Mouse (Mus musculus) midbrain, embryonic 13.5 days (tissue): ENCODE data around the gene Gm17428. TPM values are rescaled to one million over a fixed set of nuclear protein-coding genes. Genes with fewer than 3 reads are reported as not detected.

Experiments
- ATAC-seq: fragments of 200-750 bp; cut with Nextera tagmentation; 2 replicates; pipeline ENCODE4 v1.8.0; 2017; ENCODE audit warnings: mild to moderate bottlenecking, moderate TSS enrichment, moderate library complexity
- H3K27ac ChIP-seq: fragments of 300-500 bp; sonication (generic); 2 replicates; pipeline ENCODE4 v1.5.1; 2015; ENCODE audit warnings: inconsistent platforms, mild to moderate bottlenecking, moderate library complexity
- H3K27me3 ChIP-seq: fragments of 300-500 bp; sonication (generic); 2 replicates; pipeline ENCODE4 v1.6.1; 2015; ENCODE audit warnings: mild to moderate bottlenecking, inconsistent platforms
- H3K36me3 ChIP-seq: fragments of 300-500 bp; sonication (generic); 2 replicates; pipeline ENCODE4 v1.6.1; 2015; ENCODE audit warnings: mild to moderate bottlenecking, inconsistent platforms
- H3K4me1 ChIP-seq: fragments of 300-500 bp; sonication (generic); replicated peaks from 2 replicates; pipeline ENCODE4 v1.6.1; 2015; ENCODE audit warnings: inconsistent platforms
- H3K4me2 ChIP-seq: fragments of 300-500 bp; sonication (generic); replicated peaks from 2 replicates; pipeline ENCODE4 v1.6.1; 2015; ENCODE audit warnings: moderate library complexity, mild to moderate bottlenecking, inconsistent platforms
- H3K4me3 ChIP-seq: fragments of 300-500 bp; sonication (generic); replicated peaks from 2 replicates; pipeline ENCODE4 v1.5.1; 2015; ENCODE audit warnings: mild to moderate bottlenecking, inconsistent platforms
- H3K9ac ChIP-seq: fragments of 300-500 bp; sonication (generic); replicated peaks from 2 replicates; pipeline ENCODE4 v1.6.1; 2015; ENCODE audit warnings: mild to moderate bottlenecking, inconsistent platforms
- H3K9me3 ChIP-seq: fragments of 300-500 bp; sonication (generic); 2 replicates; pipeline ENCODE4 v1.6.1; 2016; ENCODE audit warnings: mild to moderate bottlenecking, inconsistent platforms
- WGBS: fragments of 180-500 bp; shearing (Covaris S2); methylation state at CpG from one replicate; pipeline ENCODE4 v1.1.7; 2015; 5-methylcytosine and 5-hydroxymethylcytosine counted together
- polyA plus RNA-seq: library from polyadenylated mRNA; unstranded; fragments of >200 nt; fragmentation: Nextera tagmentation; extraction: Ambion mirVana; gene quantifications from 2 replicates; pipeline ENCODE4 v1.2.1, GENCODE M21; 2015

Gm17428 gene
- polyA plus RNA-seq, 1 experiment from 2014 or later: not detected

DNA sequence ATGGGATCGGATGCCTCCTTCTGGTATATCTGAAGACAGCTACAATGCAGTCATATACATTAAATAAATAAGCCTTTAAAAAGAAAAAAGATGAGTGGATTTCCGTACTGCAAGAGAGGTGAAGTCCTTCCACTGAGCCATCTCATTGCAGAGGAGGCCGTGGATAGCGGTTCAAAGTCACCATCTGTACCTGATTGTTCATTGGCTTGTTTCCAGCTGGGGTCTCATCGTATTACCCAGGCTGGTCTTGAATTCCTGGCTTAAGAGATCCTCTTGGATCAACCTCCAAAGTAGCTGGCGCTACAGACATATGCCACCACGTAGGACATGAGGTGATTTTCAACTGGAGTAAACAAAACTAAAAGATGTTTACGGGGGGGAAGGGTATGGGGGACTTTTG is 29.2 kb downstream of the Gm17428 start:
- Histone ChIP-seq H3K4me2 (no peak overlapping the region), H3K27ac (no peak overlapping the region), H3K9me3 (peaks cover under 1% of the 10 kb centered on the region; the same call in 1 of the 2 replicates), H3K36me3 (no peaks in the 10 kb centered on the region), H3K27me3 (no peaks in the 10 kb centered on the region), H3K4me3 (no peak overlapping the region), H3K9ac (no peak overlapping the region), H3K4me1 (peaks cover 14% of the 10 kb centered on the region)
- WGBS: 86% methylated on average over 8 of the region's 8 CpGs
- ATAC-seq: no peak

- Histone ChIP-seq H3K4me1 (peaks cover 14% of the 10 kb centered on the region), H3K4me3 (no peak overlapping the region), H3K27me3 (no peaks in the 10 kb centered on the region), H3K9ac (no peak overlapping the region), H3K4me2 (no peak overlapping the region), H3K9me3 (peaks cover 2% of the 10 kb centered on the region; the same call in 1 of the 2 replicates), H3K27ac (no peak overlapping the region), H3K36me3 (no peaks in the 10 kb centered on the region)
- WGBS: 78% methylated on average over 3 of the region's 3 CpGs
- ATAC-seq: no peak
Measured at GRCm38 (mm10) chr14:55006541-55006940, 29.8 kb downstream of the Gm17428 start.

DNA sequence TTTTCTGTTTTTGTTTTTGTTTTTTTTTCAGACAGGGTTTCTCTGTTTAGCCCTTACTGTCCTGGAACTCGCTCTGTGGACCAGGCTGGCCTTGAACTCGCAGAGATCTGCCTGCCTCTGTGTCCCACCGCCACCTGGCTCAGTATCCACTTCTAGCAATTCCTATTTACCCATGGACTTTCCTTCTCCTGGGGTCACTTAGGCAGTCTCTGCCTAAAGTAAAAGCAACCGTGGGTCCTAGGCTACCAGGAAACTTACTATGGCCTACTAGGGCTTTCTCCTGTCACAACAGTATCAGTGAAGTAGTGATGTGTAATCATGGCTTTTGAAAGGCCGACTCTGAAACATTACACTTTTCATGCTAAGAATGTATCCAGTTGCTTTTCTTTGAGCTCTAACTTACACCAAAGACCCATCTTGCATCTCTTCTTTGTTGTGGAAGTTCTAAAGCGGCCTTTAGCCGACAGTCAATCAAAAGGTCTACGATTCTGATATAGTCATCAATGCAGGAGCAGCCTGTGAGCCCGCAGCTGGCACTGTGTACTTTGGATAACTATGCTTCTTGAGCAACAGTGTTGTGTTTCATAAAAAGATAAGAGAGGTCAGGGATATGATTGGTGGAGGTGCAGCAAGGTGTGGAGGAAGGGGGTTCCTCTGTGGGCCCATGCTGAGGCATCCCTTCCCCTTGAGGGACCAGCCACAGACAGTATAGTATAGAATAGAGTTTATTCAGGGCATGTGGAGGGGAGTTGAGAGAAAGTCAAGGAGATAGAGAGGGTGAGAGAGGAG is 30.6 kb downstream of the Gm17428 start:
- Histone ChIP-seq H3K4me2 (no peak overlapping the region), H3K9ac (no peak overlapping the region), H3K4me3 (no peak overlapping the region), H3K36me3 (no peaks in the 10 kb centered on the region), H3K4me1 (peaks cover 14% of the 10 kb centered on the region), H3K9me3 (peaks cover 2% of the 10 kb centered on the region; the same call in 1 of the 2 replicates), H3K27me3 (no peaks in the 10 kb centered on the region), H3K27ac (no peak overlapping the region)
- ATAC-seq: no peak
- 87% methylated on average over 9 of the region's 9 CpGs for WGBS

DNA sequence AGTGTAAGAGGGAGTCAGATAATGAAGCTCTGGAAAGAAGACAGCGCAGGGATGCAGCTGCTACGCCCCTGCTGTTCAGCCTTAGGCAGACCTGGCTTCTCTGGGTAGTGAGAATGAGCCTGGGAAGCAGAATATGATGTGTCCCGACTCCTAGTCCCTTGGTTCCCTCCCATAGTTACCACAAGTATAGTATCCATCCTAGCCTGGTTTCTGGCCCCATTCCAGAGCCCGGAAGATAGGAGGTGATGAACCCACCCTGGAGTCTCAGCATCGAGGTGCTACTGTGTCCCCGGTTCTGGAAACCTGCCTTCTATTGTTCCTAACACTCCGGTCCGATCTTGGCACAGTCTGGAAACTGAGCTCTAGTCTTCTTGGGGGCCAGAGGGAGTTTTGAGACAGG is 31.7 kb downstream of the Gm17428 start:
- no peaks in the 10 kb centered on the region for H3K27me3 ChIP-seq
- no peak for ATAC-seq
- peaks cover 2% of the 10 kb centered on the region; the same call in 1 of the 2 replicates for H3K9me3 ChIP-seq
- no peaks in the 10 kb centered on the region for H3K36me3 ChIP-seq
- no peak overlapping the region for H3K9ac ChIP-seq
- H3K4me2 ChIP-seq: no peak overlapping the region
- H3K4me1 ChIP-seq: peaks cover 14% of the 10 kb centered on the region
- 80% methylated on average over 8 of the region's 8 CpGs for WGBS
- H3K4me3 ChIP-seq: no peak overlapping the region
- no peak overlapping the region for H3K27ac ChIP-seq

- H3K27me3 ChIP-seq: no peaks in the 10 kb centered on the region
- 54% methylated on average over 4 of the region's 4 CpGs for WGBS
- H3K4me1 ChIP-seq: peaks cover 3% of the 10 kb centered on the region
- no peak overlapping the region for H3K4me3 ChIP-seq
- no peaks in the 10 kb centered on the region for H3K36me3 ChIP-seq
- peaks cover 2% of the 10 kb centered on the region; the same call in 1 of the 2 replicates for H3K9me3 ChIP-seq
- no peak overlapping the region for H3K4me2 ChIP-seq
- no peak overlapping the region for H3K9ac ChIP-seq
- no peak overlapping the region for H3K27ac ChIP-seq
- no peak for ATAC-seq
Measured at GRCm38 (mm10) chr14:55011116-55011515, 34.4 kb downstream of the Gm17428 start.

GRCm38 (mm10) chr14:55014591-55014990 is 37.9 kb downstream of the Gm17428 start:
- Histone ChIP-seq H3K9me3 (peaks cover 2% of the 10 kb centered on the region; the same call in 1 of the 2 replicates), H3K4me2 (peak overlapping the region; percentile 58), H3K27me3 (no peaks in the 10 kb centered on the region), H3K27ac (peak overlapping the region; percentile 94), H3K4me3 (peak overlapping the region; percentile 46), H3K9ac (peak overlapping the region; percentile 74), H3K36me3 (peaks cover 3% of the 10 kb centered on the region; the same call in 1 of the 2 replicates), H3K4me1 (peaks cover 9% of the 10 kb centered on the region)
- no peak; the same call in 1 of the 2 replicates for ATAC-seq
- under 1% methylated on average over 27 of the region's 27 CpGs for WGBS

DNA sequence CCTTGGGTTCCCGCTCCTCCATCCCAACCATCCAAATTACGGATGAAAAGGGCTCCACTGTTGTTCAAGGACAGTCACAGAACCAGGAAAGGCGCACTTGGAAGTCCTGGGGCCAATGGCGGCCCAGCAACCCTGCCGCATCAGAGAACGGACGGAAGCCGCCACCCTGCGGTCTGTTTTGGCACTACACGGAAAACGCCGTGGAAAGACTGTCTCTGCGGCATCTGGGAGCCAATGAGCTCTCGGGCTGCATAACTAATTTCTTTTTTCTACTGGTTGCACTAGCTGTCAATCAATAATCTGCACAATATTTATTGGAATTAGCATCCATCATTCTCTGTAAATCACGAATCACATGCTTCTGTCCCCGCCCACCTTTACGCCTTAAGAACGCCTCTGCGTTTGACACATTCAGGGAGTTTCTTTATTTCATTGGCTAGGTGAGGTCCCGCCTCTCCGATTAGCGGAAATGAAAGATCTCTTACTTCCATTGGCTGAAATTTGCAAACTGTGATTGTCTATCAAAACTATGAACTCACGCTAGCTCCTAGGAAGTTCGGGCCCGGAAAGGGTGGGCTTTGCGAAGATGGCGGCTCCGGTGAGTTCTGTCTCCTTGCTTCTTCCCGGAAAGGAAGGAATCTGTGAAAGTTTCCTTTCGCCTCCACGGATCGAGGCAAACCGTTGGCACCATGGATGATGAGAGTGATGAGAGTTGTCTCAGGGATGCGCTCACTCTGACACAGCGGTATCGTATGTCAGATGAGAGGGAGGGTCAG is 38.4 kb downstream of the Gm17428 start, which contains the start of gene Ngdn:
Gene Ngdn, plus strand, starts transcription at position 464 of the 776 bp plus-strand sequence.
- WGBS: under 1% methylated on average over 36 of the region's 36 CpGs
- H3K4me2 ChIP-seq: peak within 1 kb of the TSS; percentile 87
- peak within 1 kb of the TSS; percentile 84 for H3K4me3 ChIP-seq
- H3K27ac ChIP-seq: peak within 1 kb of the TSS; percentile 94
- peak within 1 kb of the TSS; percentile 77 for H3K9ac ChIP-seq
- peaks cover 5% of the 10 kb centered on the region; the same call in 1 of the 2 replicates for H3K36me3 ChIP-seq
- peak; percentile 97 for ATAC-seq
- no peaks in the 10 kb centered on the region for H3K27me3 ChIP-seq
- H3K9me3 ChIP-seq: peaks cover 2% of the 10 kb centered on the region; the same call in 1 of the 2 replicates
- H3K4me1 ChIP-seq: peaks cover 9% of the 10 kb centered on the region

- Histone ChIP-seq H3K27me3 (no peaks in the 10 kb centered on the region), H3K4me2 (peak overlapping the region; percentile 87), H3K27ac (peak overlapping the region; percentile 65), H3K4me1 (peaks cover 14% of the 10 kb centered on the region), H3K9ac (peak overlapping the region; percentile 77), H3K4me3 (peak overlapping the region; percentile 84), H3K9me3 (peaks cover 2% of the 10 kb centered on the region; the same call in 1 of the 2 replicates), H3K36me3 (peaks cover 10% of the 10 kb centered on the region)
- whole genome bisulfite sequencing: 0% methylated on average over 17 of the region's 17 CpGs
- no peak for ATAC-seq
Measured at GRCm38 (mm10) chr14:55015767-55016111, 39.0 kb downstream of the Gm17428 start.

GRCm38 (mm10) chr14:55016876-55017275 is 40.1 kb downstream of the Gm17428 start:
- no peak overlapping the region for H3K27ac ChIP-seq
- peaks cover 14% of the 10 kb centered on the region for H3K4me1 ChIP-seq
- H3K36me3 ChIP-seq: peaks cover 21% of the 10 kb centered on the region
- H3K9me3 ChIP-seq: no peaks in the 10 kb centered on the region
- H3K27me3 ChIP-seq: no peaks in the 10 kb centered on the region
- ATAC-seq: no peak
- H3K4me2 ChIP-seq: no peak overlapping the region
- H3K4me3 ChIP-seq: no peak overlapping the region
- WGBS: 92% methylated on average over 16 of the region's 16 CpGs
- no peak overlapping the region for H3K9ac ChIP-seq

DNA sequence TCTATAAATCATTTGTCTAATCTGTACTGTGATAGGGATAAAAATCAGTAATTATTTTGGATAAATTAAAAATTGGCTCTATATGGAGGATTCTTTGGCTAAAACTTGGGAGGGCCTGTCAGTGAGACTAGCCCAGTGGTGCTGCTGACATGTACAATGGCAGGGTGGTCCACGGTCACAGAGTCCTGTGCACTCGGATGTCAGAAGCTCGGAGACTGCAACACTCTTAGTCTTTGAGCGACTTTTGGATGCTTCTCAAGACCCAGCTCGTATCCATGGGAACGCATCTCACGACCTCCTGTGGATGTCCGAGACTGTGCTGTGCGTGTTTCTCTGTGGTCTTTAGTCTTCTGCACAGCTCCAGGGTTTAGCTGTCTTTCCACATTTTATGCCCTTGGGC is 43.7 kb downstream of the Gm17428 start:
- ATAC-seq: no peak; the same call in 1 of the 2 replicates
- H3K9me3 ChIP-seq: no peaks in the 10 kb centered on the region
- WGBS: 23% methylated on average over 9 of the region's 9 CpGs
- peaks cover 41% of the 10 kb centered on the region for H3K36me3 ChIP-seq
- H3K9ac ChIP-seq: no peak overlapping the region
- H3K27me3 ChIP-seq: no peaks in the 10 kb centered on the region
- no peak overlapping the region for H3K4me2 ChIP-seq
- H3K4me1 ChIP-seq: peaks cover 14% of the 10 kb centered on the region
- no peak overlapping the region for H3K27ac ChIP-seq
- H3K4me3 ChIP-seq: no peak overlapping the region

GRCm38 (mm10) chr14:55023011-55023410 is 46.3 kb downstream of the Gm17428 start:
- Histone ChIP-seq H3K27me3 (peaks cover 5% of the 10 kb centered on the region; the same call in 1 of the 2 replicates), H3K4me1 (peaks cover 19% of the 10 kb centered on the region), H3K9ac (no peak overlapping the region), H3K4me2 (no peak overlapping the region), H3K4me3 (no peak overlapping the region), H3K36me3 (peaks cover 39% of the 10 kb centered on the region), H3K9me3 (no peaks in the 10 kb centered on the region), H3K27ac (no peak overlapping the region)
- no peak for ATAC-seq
- 92% methylated on average over 15 of the region's 15 CpGs for WGBS

GRCm38 (mm10) chr14:55024236-55024635 is 47.5 kb downstream of the Gm17428 start:
- H3K9me3 ChIP-seq: no peaks in the 10 kb centered on the region
- H3K4me3 ChIP-seq: no peak overlapping the region
- ATAC-seq: no peak
- H3K9ac ChIP-seq: no peak overlapping the region
- no peak overlapping the region for H3K27ac ChIP-seq
- peaks cover 38% of the 10 kb centered on the region for H3K36me3 ChIP-seq
- WGBS: 59% methylated on average over 7 of the region's 7 CpGs
- H3K4me2 ChIP-seq: no peak overlapping the region
- peaks cover 5% of the 10 kb centered on the region; the same call in 1 of the 2 replicates for H3K27me3 ChIP-seq
- peaks cover 31% of the 10 kb centered on the region for H3K4me1 ChIP-seq
